Mouse (Mus musculus): ENCODE data around the gene Lpp.

GRCm38 (mm10) chr16:24629218-24630172 lies 236.2 kb downstream of the Lpp start:
- TF ChIP-seq ETS1 (IDR thresholded peaks at IDR 0.05; ENCODE audit: low read depth, low read length) (no peak), USF1 (IDR thresholded peaks at IDR 0.05; ENCODE audit: low read depth, low read length) (no peak), GATA1 (IDR thresholded peaks at IDR 0.05; ENCODE audit: low read depth, low read length) (no peak), CTCF (IDR thresholded peaks at IDR 0.05 in 2 of 3, conservative IDR thresholded peaks at IDR 0.05 in 1 of 3; ENCODE audit: control insufficient read depth in 1 of 3, insufficient read depth in 1 of 3, low read depth in 2 of 3, low read length in 3 of 3, poor library complexity in 1 of 3, severe bottlenecking in 1 of 3) (no peak), SMC3 (IDR thresholded peaks at IDR 0.05; ENCODE audit: low read depth, low read length) (no peak), E2F4 (IDR thresholded peaks at IDR 0.05; ENCODE audit: borderline replicate concordance, low read depth, low read length) (no peak), MEF2A (IDR thresholded peaks at IDR 0.05; ENCODE audit: extremely low read depth, insufficient replicate concordance, low read depth, low read length, poor library complexity, severe bottlenecking) (no peak), POLR2A (IDR thresholded peaks at IDR 0.05; ENCODE audit: control insufficient read depth in 1 of 2, insufficient read depth in 1 of 2, low read depth in 1 of 2, low read length in 2 of 2, poor library complexity in 1 of 2) (no peak), MYC (IDR thresholded peaks at IDR 0.05; ENCODE audit: low read depth, low read length) (no peak), TAL1 (IDR thresholded peaks at IDR 0.05; ENCODE audit: low read length) (no peak), MAX (IDR thresholded peaks at IDR 0.05; ENCODE audit: low read length) (no peak)
